ENCODE assay signal across 16 mouse cellular contexts in genomic region chr19:21646142-21646541, GRCm38 (mm10). TPM values are rescaled to one million over a fixed set of nuclear protein-coding genes. Genes with fewer than 3 reads are reported as not detected.
A peak's percentile ranks its signal among the peaks of the same experiment; 100 is the strongest.
DNase-seq lines count a peak whose midpoint lies in the region; ATAC-seq lines count a peak whose summit lies in the region.
"Had no signal": no experiment of that assay in that cellular context is flagged by ENCODE, and none has a peak within 500 bp of the region (broad histone marks: within the 10 kb centered on the region; RNA-seq: fewer than 3 reads in every experiment).

No protein-coding gene starts in this region.

- H3K4me2 ChIP-seq in liver, embryonic 13.5 days: no peak overlapping the region
- H3K4me2 ChIP-seq: embryonic facial prominence, embryonic 12.5 days; liver, embryonic 15.5 days; midbrain, embryonic 12.5 days; neural tube, embryonic 12.5 days had no signal

- no peaks in the 10 kb centered on the region for H3K36me3 ChIP-seq in liver, embryonic 13.5 days
- H3K36me3 ChIP-seq: embryonic facial prominence, embryonic 12.5 days; liver, embryonic 15.5 days; midbrain, embryonic 12.5 days; neural tube, embryonic 12.5 days had no signal

- DNase-seq in liver, embryonic 13.5 days: no peak
- no peak for DNase-seq in liver
- DNase-seq in B cell, adult 2 months: peak; percentile 56 to 57
- DNase-seq in naive thymus-derived CD4-positive, alpha-beta T cell, adult 2 months (ENCODE audit: low read depth): peak; percentile 47
- no peak for DNase-seq in layer of hippocampus, postnatal 36 days
- DNase-seq in heart, postnatal 14 days: no peak
- no peak for DNase-seq in cerebellum, adult 11 months
- DNase-seq: adrenal gland, postnatal 25 days; cerebellum, adult 9-10 months; right cerebral cortex, adult 18-20 months had no signal

- 33% methylated on average over 6 of the region's 6 CpGs for WGBS in liver, embryonic 13.5 days (ENCODE audit: insufficient replicate concordance)

- no peak overlapping the region for H3K27ac ChIP-seq in liver, embryonic 13.5 days
- H3K27ac ChIP-seq: embryonic facial prominence, embryonic 12.5 days; liver, embryonic 15.5 days; midbrain, embryonic 12.5 days; neural tube, embryonic 12.5 days had no signal

- no peaks in the 10 kb centered on the region for H3K9me3 ChIP-seq in liver, embryonic 13.5 days (replicated peaks)
- H3K9me3 ChIP-seq: embryonic facial prominence, embryonic 12.5 days; liver, embryonic 15.5 days; midbrain, embryonic 12.5 days; neural tube, embryonic 12.5 days had no signal

- H3K4me3 ChIP-seq in liver, embryonic 13.5 days (replicated peaks): no peak overlapping the region
- H3K4me3 ChIP-seq: embryonic facial prominence, embryonic 12.5 days; liver, embryonic 15.5 days; midbrain, embryonic 12.5 days; neural tube, embryonic 12.5 days had no signal

- H3K4me1 ChIP-seq in liver, embryonic 13.5 days (replicated peaks): peaks cover 26% of the 10 kb centered on the region
- H3K4me1 ChIP-seq: neural tube, embryonic 12.5 days had no signal

- intact Hi-C loops in heart, postnatal 14 days (cut with DNase I): no loop called here

- H3K9ac ChIP-seq in liver, embryonic 13.5 days: no peak overlapping the region
- H3K9ac ChIP-seq: embryonic facial prominence, embryonic 12.5 days; liver, embryonic 15.5 days; midbrain, embryonic 12.5 days; neural tube, embryonic 12.5 days had no signal

- peak; percentile 29; the same call in 1 of the 2 replicates for ATAC-seq in liver, embryonic 13.5 days (ENCODE audit: low read depth)
- peak; percentile 62 for ATAC-seq in granulocyte monocyte progenitor cell, adult 5-6 weeks (replicated peaks; ENCODE audit: poor library complexity, severe bottlenecking)
- ATAC-seq: hindbrain, embryonic 16.5 days had no signal

- no peaks in the 10 kb centered on the region for H3K27me3 ChIP-seq in liver, embryonic 13.5 days
- H3K27me3 ChIP-seq: embryonic facial prominence, embryonic 12.5 days; liver, embryonic 15.5 days; midbrain, embryonic 12.5 days; neural tube, embryonic 12.5 days had no signal

RNA-seq across cellular contexts. Expression of gene 1110059E24Rik, which starts 6.6 kb away (rescaled TPM):
- polyA plus RNA-seq in liver, embryonic 13.5 days (2015; fragmentation: Nextera tagmentation; extraction: Ambion mirVana): 17.2 and 19.1 TPM in 2 replicates
- 35.7 and 39.1 TPM in 2 replicates for total RNA-seq in granulocyte monocyte progenitor cell, adult 5-6 weeks (2014; fragmentation: Nextera tagmentation)
- total RNA-seq in granulocyte monocyte progenitor cell, adult 5-6 weeks (2017): 88.0 and 90.1 TPM in 2 replicates
- total RNA-seq in layer of hippocampus, postnatal 36 days (2021): 10 to 100 TPM; 25.0 to 26.5 TPM
- total RNA-seq in heart, postnatal 14 days (2021): 10 to 100 TPM; 15.7 to 16.3 TPM

RNA-seq across cellular contexts. Expression of gene Abhd17b, which starts 6.8 kb away (rescaled TPM):
- 7.0 and 8.1 TPM in 2 replicates for polyA plus RNA-seq in liver, embryonic 13.5 days (2015; fragmentation: Nextera tagmentation; extraction: Ambion mirVana)
- 57.7 and 62.0 TPM in 2 replicates for total RNA-seq in granulocyte monocyte progenitor cell, adult 5-6 weeks (2014; fragmentation: Nextera tagmentation)
- 63.0 and 66.5 TPM in 2 replicates for total RNA-seq in granulocyte monocyte progenitor cell, adult 5-6 weeks (2017)
- 10 to 100 TPM; 44.3 to 48.0 TPM for total RNA-seq in layer of hippocampus, postnatal 36 days (2021)
- 10 to 100 TPM; 18.8 to 18.9 TPM for total RNA-seq in heart, postnatal 14 days (2021)

Comparison
In these comparisons a context has a peak if more than half of its experiments do, and no peak if none do; other contexts are left out.
1. DNase-seq: peak in B cell, adult 2 months (2 of 2) and naive thymus-derived CD4-positive, alpha-beta T cell, adult 2 months (single experiment); none in liver, embryonic 13.5 days (single experiment), liver (single experiment), layer of hippocampus, postnatal 36 days (0 of 2), heart, postnatal 14 days (0 of 2) and cerebellum, adult 11 months (single experiment).